Mouse (Mus musculus): ENCODE measurements around the gene Ifnb1. TPM values are rescaled to one million over a fixed set of nuclear protein-coding genes. Genes with fewer than 3 reads are reported as not detected.
A peak's percentile ranks its signal among the peaks of the same experiment; 100 is the strongest.

The Ifnb1 gene
- polyA plus RNA-seq, 1 experiment from 2014 or later: not detected

GRCm38 (mm10) chr4:88515711-88516211 lies 6.8 kb downstream of the Ifnb1 start:
- H3K4me1 ChIP-seq (ENCODE audit: control insufficient read depth, insufficient read depth, low read length): no peaks in the 10 kb centered on the region; the same call in 1 of the 2 replicates
- 33% methylated on average over 4 of the region's 4 CpGs for WGBS
- peak; percentile 57; the same call in 1 of the 2 replicates for ATAC-seq (ENCODE audit: low FRiP score, low TSS enrichment)
- no peak overlapping the region for H3K9ac ChIP-seq (ENCODE audit: low read depth, low read length)
- H3K4me2 ChIP-seq (replicated peaks; ENCODE audit: low read depth, low read length): no peak overlapping the region
- no peak overlapping the region for H3K27ac ChIP-seq (ENCODE audit: low read depth, low read length)
- H3K9me3 ChIP-seq (ENCODE audit: control insufficient read depth, low read length): no peaks in the 10 kb centered on the region
- H3K36me3 ChIP-seq (ENCODE audit: control insufficient read depth, insufficient read depth, low read length): no peaks in the 10 kb centered on the region
- H3K27me3 ChIP-seq (ENCODE audit: control insufficient read depth, insufficient read depth, low read length): no peaks in the 10 kb centered on the region
- no peak overlapping the region for H3K4me3 ChIP-seq (ENCODE audit: low read length)

- no peaks in the 10 kb centered on the region; the same call in 1 of the 2 replicates for H3K4me1 ChIP-seq (ENCODE audit: control insufficient read depth, insufficient read depth, low read length)
- H3K27ac ChIP-seq (ENCODE audit: low read depth, low read length): no peak overlapping the region
- no peak overlapping the region for H3K4me2 ChIP-seq (replicated peaks; ENCODE audit: low read depth, low read length)
- WGBS: 58% methylated on average over 2 of the region's 2 CpGs
- H3K27me3 ChIP-seq (ENCODE audit: control insufficient read depth, insufficient read depth, low read length): no peaks in the 10 kb centered on the region
- no peak overlapping the region for H3K4me3 ChIP-seq (ENCODE audit: low read length)
- no peaks in the 10 kb centered on the region for H3K36me3 ChIP-seq (ENCODE audit: control insufficient read depth, insufficient read depth, low read length)
- no peak overlapping the region for H3K9ac ChIP-seq (ENCODE audit: low read depth, low read length)
- no peak for ATAC-seq (ENCODE audit: low FRiP score, low TSS enrichment)
- no peaks in the 10 kb centered on the region for H3K9me3 ChIP-seq (ENCODE audit: control insufficient read depth, low read length)
Measured at GRCm38 (mm10) chr4:88515250-88515649, 7.3 kb downstream of the Ifnb1 start.

GRCm38 (mm10) chr4:88514403-88514802 lies 8.2 kb downstream of the Ifnb1 start:
- 51% methylated on average over 4 of the region's 4 CpGs for WGBS
- no peaks in the 10 kb centered on the region for H3K27me3 ChIP-seq (ENCODE audit: control insufficient read depth, insufficient read depth, low read length)

GRCm38 (mm10) chr4:88513743-88514142 lies 8.8 kb downstream of the Ifnb1 start:
- no peaks in the 10 kb centered on the region for H3K27me3 ChIP-seq (ENCODE audit: control insufficient read depth, insufficient read depth, low read length)

More at GRCm38 (mm10) chr4:88514403-88514802, 8.2 kb downstream of the Ifnb1 start:
- Histone ChIP-seq H3K4me3 (ENCODE audit: low read length) (no peak overlapping the region), H3K4me2 (replicated peaks; ENCODE audit: low read depth, low read length) (no peak overlapping the region), H3K27ac (ENCODE audit: low read depth, low read length) (no peak overlapping the region), H3K4me1 (ENCODE audit: control insufficient read depth, insufficient read depth, low read length) (no peaks in the 10 kb centered on the region; the same call in 1 of the 2 replicates), H3K9me3 (ENCODE audit: control insufficient read depth, low read length) (no peaks in the 10 kb centered on the region), H3K36me3 (ENCODE audit: control insufficient read depth, insufficient read depth, low read length) (no peaks in the 10 kb centered on the region), H3K9ac (ENCODE audit: low read depth, low read length) (no peak overlapping the region)
- ATAC-seq (ENCODE audit: low FRiP score, low TSS enrichment): peak; percentile 72; the same call in 1 of the 2 replicates

GRCm38 (mm10) chr4:88503753-88504152 lies 18.8 kb downstream of the Ifnb1 start:
- H3K4me1 ChIP-seq (ENCODE audit: control insufficient read depth, insufficient read depth, low read length): no peaks in the 10 kb centered on the region
- WGBS: 77% methylated on average over 4 of the region's 4 CpGs
- H3K27ac ChIP-seq (ENCODE audit: low read depth, low read length): no peak overlapping the region
- H3K36me3 ChIP-seq (ENCODE audit: control insufficient read depth, insufficient read depth, low read length): no peaks in the 10 kb centered on the region
- H3K27me3 ChIP-seq (ENCODE audit: control insufficient read depth, insufficient read depth, low read length): no peaks in the 10 kb centered on the region
- H3K9me3 ChIP-seq (ENCODE audit: control insufficient read depth, low read length): no peaks in the 10 kb centered on the region
- no peak overlapping the region for H3K9ac ChIP-seq (ENCODE audit: low read depth, low read length)
- no peak overlapping the region for H3K4me3 ChIP-seq (ENCODE audit: low read length)
- ATAC-seq (ENCODE audit: low FRiP score, low TSS enrichment): no peak
- no peak overlapping the region for H3K4me2 ChIP-seq (replicated peaks; ENCODE audit: low read depth, low read length)

More at GRCm38 (mm10) chr4:88513743-88514142, 8.8 kb downstream of the Ifnb1 start:
- Histone ChIP-seq H3K4me3 (ENCODE audit: low read length) (no peak overlapping the region), H3K9me3 (ENCODE audit: control insufficient read depth, low read length) (no peaks in the 10 kb centered on the region), H3K36me3 (ENCODE audit: control insufficient read depth, insufficient read depth, low read length) (no peaks in the 10 kb centered on the region), H3K9ac (ENCODE audit: low read depth, low read length) (no peak overlapping the region), H3K4me2 (replicated peaks; ENCODE audit: low read depth, low read length) (no peak overlapping the region), H3K4me1 (ENCODE audit: control insufficient read depth, insufficient read depth, low read length) (no peaks in the 10 kb centered on the region; the same call in 1 of the 2 replicates), H3K27ac (ENCODE audit: low read depth, low read length) (no peak overlapping the region)
- 90% methylated on average over 4 of the region's 4 CpGs for WGBS
- ATAC-seq (ENCODE audit: low FRiP score, low TSS enrichment): no peak

GRCm38 (mm10) chr4:88501247-88501646 lies 21.3 kb downstream of the Ifnb1 start:
- 85% methylated on average over 3 of the region's 3 CpGs for WGBS
- no peak overlapping the region for H3K27ac ChIP-seq (ENCODE audit: low read depth, low read length)

GRCm38 (mm10) chr4:88496321-88497018 lies 26.1 kb downstream of the Ifnb1 start:
- ATAC-seq (ENCODE audit: low FRiP score, low TSS enrichment): 0 out of 2 replicates have a peak, but pooled peaks have one; percentile 28

More at GRCm38 (mm10) chr4:88501247-88501646, 21.3 kb downstream of the Ifnb1 start:
- no peak for ATAC-seq (ENCODE audit: low FRiP score, low TSS enrichment)
- H3K4me2 ChIP-seq (replicated peaks; ENCODE audit: low read depth, low read length): no peak overlapping the region
- no peaks in the 10 kb centered on the region for H3K4me1 ChIP-seq (ENCODE audit: control insufficient read depth, insufficient read depth, low read length)
- no peak overlapping the region for H3K9ac ChIP-seq (ENCODE audit: low read depth, low read length)
- no peaks in the 10 kb centered on the region for H3K27me3 ChIP-seq (ENCODE audit: control insufficient read depth, insufficient read depth, low read length)
- H3K9me3 ChIP-seq (ENCODE audit: control insufficient read depth, low read length): no peaks in the 10 kb centered on the region
- no peak overlapping the region for H3K4me3 ChIP-seq (ENCODE audit: low read length)
- no peaks in the 10 kb centered on the region for H3K36me3 ChIP-seq (ENCODE audit: control insufficient read depth, insufficient read depth, low read length)

GRCm38 (mm10) chr4:88489622-88490021 lies 33.0 kb downstream of the Ifnb1 start:
- no peaks in the 10 kb centered on the region for H3K36me3 ChIP-seq (ENCODE audit: control insufficient read depth, insufficient read depth, low read length)
- no peak overlapping the region for H3K9ac ChIP-seq (ENCODE audit: low read depth, low read length)
- 92% methylated on average over 2 of the region's 2 CpGs for WGBS
- H3K27ac ChIP-seq (ENCODE audit: low read depth, low read length): no peak overlapping the region
- no peaks in the 10 kb centered on the region for H3K4me1 ChIP-seq (ENCODE audit: control insufficient read depth, insufficient read depth, low read length)
- ATAC-seq (ENCODE audit: low FRiP score, low TSS enrichment): no peak
- no peaks in the 10 kb centered on the region for H3K9me3 ChIP-seq (ENCODE audit: control insufficient read depth, low read length)
- H3K27me3 ChIP-seq (ENCODE audit: control insufficient read depth, insufficient read depth, low read length): no peaks in the 10 kb centered on the region
- H3K4me3 ChIP-seq (ENCODE audit: low read length): no peak overlapping the region
- H3K4me2 ChIP-seq (replicated peaks; ENCODE audit: low read depth, low read length): no peak overlapping the region

More at GRCm38 (mm10) chr4:88496321-88497018, 26.1 kb downstream of the Ifnb1 start:
- Histone ChIP-seq H3K9ac (ENCODE audit: low read depth, low read length) (no peak overlapping the region), H3K36me3 (ENCODE audit: control insufficient read depth, insufficient read depth, low read length) (no peaks in the 10 kb centered on the region), H3K27ac (ENCODE audit: low read depth, low read length) (no peak overlapping the region), H3K4me1 (ENCODE audit: control insufficient read depth, insufficient read depth, low read length) (no peaks in the 10 kb centered on the region), H3K4me2 (replicated peaks; ENCODE audit: low read depth, low read length) (no peak overlapping the region), H3K27me3 (ENCODE audit: control insufficient read depth, insufficient read depth, low read length) (no peaks in the 10 kb centered on the region), H3K9me3 (ENCODE audit: control insufficient read depth, low read length) (no peaks in the 10 kb centered on the region), H3K4me3 (ENCODE audit: low read length) (no peak overlapping the region)
- 66% methylated on average over 6 of the region's 6 CpGs for WGBS

- 76% methylated on average over 3 of the region's 3 CpGs for WGBS
- H3K9me3 ChIP-seq (ENCODE audit: control insufficient read depth, low read length): no peaks in the 10 kb centered on the region
- H3K9ac ChIP-seq (ENCODE audit: low read depth, low read length): no peak overlapping the region
- no peak overlapping the region for H3K4me3 ChIP-seq (ENCODE audit: low read length)
- no peak overlapping the region for H3K27ac ChIP-seq (ENCODE audit: low read depth, low read length)
- no peak overlapping the region for H3K4me2 ChIP-seq (replicated peaks; ENCODE audit: low read depth, low read length)
- no peaks in the 10 kb centered on the region for H3K27me3 ChIP-seq (ENCODE audit: control insufficient read depth, insufficient read depth, low read length)
- no peaks in the 10 kb centered on the region for H3K4me1 ChIP-seq (ENCODE audit: control insufficient read depth, insufficient read depth, low read length)
- no peak for ATAC-seq (ENCODE audit: low FRiP score, low TSS enrichment)
- no peaks in the 10 kb centered on the region for H3K36me3 ChIP-seq (ENCODE audit: control insufficient read depth, insufficient read depth, low read length)
Measured at GRCm38 (mm10) chr4:88488107-88488506, 34.5 kb downstream of the Ifnb1 start.

All from kidney, embryonic 14.5 days (tissue).